Mouse (Mus musculus) adrenal gland, postnatal 25 days (tissue): ENCODE data around the gene Mup12. TPM values are rescaled to one million over a fixed set of nuclear protein-coding genes. Genes with fewer than 3 reads are reported as not detected.
"Not testable (repeated sequence)": the region's sequence is repeated elsewhere in the genome, so short reads cannot be mapped to it uniquely, and the experiment has no call there.

Experiments used
- DNase-seq: peaks from one replicate; pipeline ENCODE4 v3.0.0; 2021; ENCODE audit warnings: mixed read lengths
- long read RNA-seq: library from polyadenylated mRNA; stranded (forward); transcript quantifications from one replicate; pipeline ENCODE4 v2.0.0, GENCODE M21; 2021
- total RNA-seq: library from RNA; stranded (reverse); gene quantifications from 2 replicates; pipeline ENCODE4 v1.2.3, GENCODE M21; 2021

The Mup12 gene
- total RNA-seq: 2.2 TPM in 1 of 2 replicates, not detected in the other
- long read RNA-seq, transcript Mup12-201 (7 exons, 926 nt): major isoform, 9 of 20 reads
- long read RNA-seq, partial matches to known transcripts: 11 of 20 reads
- long read RNA-seq, other reads (novel, unspliced or antisense): 0 of 20 reads

DNA sequence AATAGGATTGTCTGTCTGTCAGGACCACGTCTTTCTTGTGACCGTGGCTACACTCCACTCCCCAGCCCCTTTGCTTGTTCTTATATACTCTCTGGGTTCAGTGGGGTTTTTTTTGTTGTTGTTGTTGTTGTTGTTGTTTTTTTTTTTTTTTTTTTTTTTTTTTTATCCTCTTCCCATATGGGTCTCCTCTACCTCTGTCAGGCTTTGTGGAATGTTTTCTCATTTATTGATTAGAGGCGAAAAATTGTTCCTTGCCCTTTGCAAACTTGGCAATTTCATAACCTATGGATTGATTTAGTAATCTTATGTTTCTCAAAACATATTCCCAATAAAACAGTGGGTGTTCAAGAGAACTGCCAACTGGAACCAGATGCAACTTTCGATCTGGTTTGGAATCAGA lies at the start of gene Mup12:
Mup12 (minus strand) TSS at position 101 of the 400 bp plus-strand sequence.
- DNase-seq: not testable (repeated sequence)

Other genes starting within 250 kb of the Mup12 start
- not detected in 2 replicates for gene Mup1, start 239.4 kb downstream of the Mup12 start, total RNA-seq
- 2.1 TPM in 1 of 2 replicates, not detected in the other for gene Mup10, start 159.1 kb downstream of the Mup12 start, total RNA-seq
- gene Mup11, start 78.9 kb downstream of the Mup12 start, total RNA-seq: 2.8 TPM in 1 of 2 replicates, not detected in the other
- gene Mup22, start 80.1 kb upstream of the Mup12 start, total RNA-seq: 0.88 and 30.0 TPM in 2 replicates